Mouse (Mus musculus): Measurements from ENCODE around the gene Rarb.

DNA sequence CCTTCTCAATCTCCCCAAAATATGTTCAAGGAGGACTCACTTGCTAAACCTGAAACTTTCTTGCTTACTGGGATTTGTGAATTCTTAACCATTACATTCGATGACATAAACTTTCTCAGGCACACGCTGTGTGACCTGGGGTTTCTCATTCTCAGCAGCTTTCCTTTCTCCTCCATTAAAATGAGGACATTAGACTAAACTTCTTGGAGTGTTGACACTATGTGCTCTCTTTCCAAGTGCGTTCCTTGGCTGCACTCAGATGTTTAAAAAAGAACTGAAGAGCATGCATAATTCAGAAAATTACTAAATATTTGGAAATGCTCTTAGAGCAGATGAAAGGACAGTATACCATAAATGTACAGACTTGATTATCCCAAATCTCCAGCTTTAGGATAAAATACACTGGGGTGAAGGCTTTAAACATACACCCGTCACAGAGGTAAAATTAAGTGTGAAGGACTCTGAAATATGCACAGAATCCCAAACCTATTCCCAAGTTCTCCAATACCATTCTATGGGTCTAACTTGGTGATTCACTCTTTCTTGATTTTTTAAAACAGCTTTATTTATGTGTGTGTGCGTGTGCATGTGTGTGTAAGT lies 36.9 kb downstream of the Rarb start:
- TF ChIP-seq EP300 (IDR thresholded peaks at IDR 0.05) (no peak), CTCF (IDR thresholded peaks at IDR 0.05) (no peak)
